Mouse (Mus musculus): ENCODE measurements around the gene Cisd3. TPM values are rescaled to one million over a fixed set of nuclear protein-coding genes. Genes with fewer than 3 reads are reported as not detected.

Cisd3 gene
- polyA plus RNA-seq, 1 experiment from 2014 or later: 20.8 TPM

- Histone ChIP-seq H3K27me3 (ENCODE audit: control insufficient read depth, insufficient read depth, low read length) (no peaks in the 10 kb centered on the region), H3K4me1 (ENCODE audit: control insufficient read depth, insufficient read depth, low read length) (peaks cover 38% of the 10 kb centered on the region), H3K4me2 (replicated peaks; ENCODE audit: low read depth, low read length) (no peak overlapping the region), H3K9ac (replicated peaks; ENCODE audit: low read depth, low read length) (no peak overlapping the region), H3K9me3 (ENCODE audit: control insufficient read depth, low read depth, low read length) (no peaks in the 10 kb centered on the region), H3K27ac (ENCODE audit: low read length) (no peak overlapping the region), H3K4me3 (ENCODE audit: low read depth, low read length) (no peak overlapping the region), H3K36me3 (ENCODE audit: control insufficient read depth, insufficient read depth, low read length) (peaks cover 43% of the 10 kb centered on the region)
- ATAC-seq (ENCODE audit: insufficient number of reproducible peaks, insufficient read depth, low FRiP score, low read depth): no peak
- 94% methylated on average over 13 of the region's 13 CpGs for WGBS
Measured at GRCm38 (mm10) chr11:97665431-97665830, 20.2 kb upstream of the Cisd3 start.

- no peaks in the 10 kb centered on the region for H3K9me3 ChIP-seq (ENCODE audit: control insufficient read depth, low read depth, low read length)
- 91% methylated on average over 7 of the region's 7 CpGs for WGBS
- H3K36me3 ChIP-seq (ENCODE audit: control insufficient read depth, insufficient read depth, low read length): peaks cover 49% of the 10 kb centered on the region
- H3K27ac ChIP-seq (ENCODE audit: low read length): no peak overlapping the region; the same call in 1 of the 2 replicates
- H3K4me3 ChIP-seq (ENCODE audit: low read depth, low read length): no peak overlapping the region
- no peaks in the 10 kb centered on the region for H3K27me3 ChIP-seq (ENCODE audit: control insufficient read depth, insufficient read depth, low read length)
- peaks cover 31% of the 10 kb centered on the region for H3K4me1 ChIP-seq (ENCODE audit: control insufficient read depth, insufficient read depth, low read length)
- H3K4me2 ChIP-seq (replicated peaks; ENCODE audit: low read depth, low read length): no peak overlapping the region
- ATAC-seq (ENCODE audit: insufficient number of reproducible peaks, insufficient read depth, low FRiP score, low read depth): no peak
- no peak overlapping the region for H3K9ac ChIP-seq (replicated peaks; ENCODE audit: low read depth, low read length)
Measured at GRCm38 (mm10) chr11:97666221-97666620, 19.4 kb upstream of the Cisd3 start.

GRCm38 (mm10) chr11:97666794-97667193 is 18.8 kb upstream of the Cisd3 start:
- Histone ChIP-seq H3K9ac (replicated peaks; ENCODE audit: low read depth, low read length) (no peak overlapping the region), H3K9me3 (ENCODE audit: control insufficient read depth, low read depth, low read length) (no peaks in the 10 kb centered on the region), H3K27ac (ENCODE audit: low read length) (no peak overlapping the region), H3K36me3 (ENCODE audit: control insufficient read depth, insufficient read depth, low read length) (peaks cover 53% of the 10 kb centered on the region), H3K27me3 (ENCODE audit: control insufficient read depth, insufficient read depth, low read length) (no peaks in the 10 kb centered on the region), H3K4me3 (ENCODE audit: low read depth, low read length) (no peak overlapping the region), H3K4me1 (ENCODE audit: control insufficient read depth, insufficient read depth, low read length) (peaks cover 25% of the 10 kb centered on the region), H3K4me2 (replicated peaks; ENCODE audit: low read depth, low read length) (no peak overlapping the region)
- ATAC-seq (ENCODE audit: insufficient number of reproducible peaks, insufficient read depth, low FRiP score, low read depth): no peak
- WGBS: 86% methylated on average over 15 of the region's 15 CpGs

- Histone ChIP-seq H3K4me1 (ENCODE audit: control insufficient read depth, insufficient read depth, low read length) (peaks cover 19% of the 10 kb centered on the region), H3K36me3 (ENCODE audit: control insufficient read depth, insufficient read depth, low read length) (peaks cover 65% of the 10 kb centered on the region)
- 85% methylated on average over 7 of the region's 7 CpGs for WGBS
Measured at GRCm38 (mm10) chr11:97668160-97668559, 17.5 kb upstream of the Cisd3 start.

GRCm38 (mm10) chr11:97669268-97669667 is 16.4 kb upstream of the Cisd3 start:
- peaks cover 76% of the 10 kb centered on the region for H3K36me3 ChIP-seq (ENCODE audit: control insufficient read depth, insufficient read depth, low read length)

More at GRCm38 (mm10) chr11:97668160-97668559, 17.5 kb upstream of the Cisd3 start:
- Histone ChIP-seq H3K9me3 (ENCODE audit: control insufficient read depth, low read depth, low read length) (no peaks in the 10 kb centered on the region), H3K4me3 (ENCODE audit: low read depth, low read length) (no peak overlapping the region), H3K9ac (replicated peaks; ENCODE audit: low read depth, low read length) (no peak overlapping the region), H3K4me2 (replicated peaks; ENCODE audit: low read depth, low read length) (no peak overlapping the region), H3K27ac (ENCODE audit: low read length) (no peak overlapping the region), H3K27me3 (ENCODE audit: control insufficient read depth, insufficient read depth, low read length) (no peaks in the 10 kb centered on the region)
- ATAC-seq (ENCODE audit: insufficient number of reproducible peaks, insufficient read depth, low FRiP score, low read depth): no peak

GRCm38 (mm10) chr11:97669829-97670228 is 15.8 kb upstream of the Cisd3 start:
- Histone ChIP-seq H3K9me3 (ENCODE audit: control insufficient read depth, low read depth, low read length) (no peaks in the 10 kb centered on the region), H3K27ac (ENCODE audit: low read length) (peak overlapping the region; percentile 33; the same call in 1 of the 2 replicates), H3K36me3 (ENCODE audit: control insufficient read depth, insufficient read depth, low read length) (peaks cover 81% of the 10 kb centered on the region), H3K4me3 (ENCODE audit: low read depth, low read length) (no peak overlapping the region), H3K4me1 (ENCODE audit: control insufficient read depth, insufficient read depth, low read length) (peaks cover 14% of the 10 kb centered on the region), H3K9ac (replicated peaks; ENCODE audit: low read depth, low read length) (no peak overlapping the region), H3K27me3 (ENCODE audit: control insufficient read depth, insufficient read depth, low read length) (no peaks in the 10 kb centered on the region), H3K4me2 (replicated peaks; ENCODE audit: low read depth, low read length) (no peak overlapping the region)
- WGBS: 17% methylated on average over 6 of the region's 6 CpGs
- ATAC-seq (ENCODE audit: insufficient number of reproducible peaks, insufficient read depth, low FRiP score, low read depth): no peak

More at GRCm38 (mm10) chr11:97669268-97669667, 16.4 kb upstream of the Cisd3 start:
- H3K9me3 ChIP-seq (ENCODE audit: control insufficient read depth, low read depth, low read length): no peaks in the 10 kb centered on the region
- 63% methylated on average over 14 of the region's 15 CpGs for WGBS
- no peaks in the 10 kb centered on the region for H3K27me3 ChIP-seq (ENCODE audit: control insufficient read depth, insufficient read depth, low read length)
- H3K4me1 ChIP-seq (ENCODE audit: control insufficient read depth, insufficient read depth, low read length): peaks cover 19% of the 10 kb centered on the region
- H3K9ac ChIP-seq (replicated peaks; ENCODE audit: low read depth, low read length): no peak overlapping the region; the same call in 1 of the 2 replicates
- H3K4me3 ChIP-seq (ENCODE audit: low read depth, low read length): no peak overlapping the region
- peak overlapping the region; percentile 33; the same call in 1 of the 2 replicates for H3K27ac ChIP-seq (ENCODE audit: low read length)
- H3K4me2 ChIP-seq (replicated peaks; ENCODE audit: low read depth, low read length): no peak overlapping the region
- no peak for ATAC-seq (ENCODE audit: insufficient number of reproducible peaks, insufficient read depth, low FRiP score, low read depth)

GRCm38 (mm10) chr11:97670234-97671176 is 15.1 kb upstream of the Cisd3 start:
- Histone ChIP-seq H3K4me2 (replicated peaks; ENCODE audit: low read depth, low read length) (no peak overlapping the region), H3K27me3 (ENCODE audit: control insufficient read depth, insufficient read depth, low read length) (no peaks in the 10 kb centered on the region), H3K4me3 (ENCODE audit: low read depth, low read length) (no peak overlapping the region), H3K36me3 (ENCODE audit: control insufficient read depth, insufficient read depth, low read length) (peaks cover 84% of the 10 kb centered on the region), H3K4me1 (ENCODE audit: control insufficient read depth, insufficient read depth, low read length) (peaks cover 11% of the 10 kb centered on the region), H3K27ac (ENCODE audit: low read length) (no peak overlapping the region), H3K9me3 (ENCODE audit: control insufficient read depth, low read depth, low read length) (no peaks in the 10 kb centered on the region), H3K9ac (replicated peaks; ENCODE audit: low read depth, low read length) (no peak overlapping the region)
- no peak for ATAC-seq (ENCODE audit: insufficient number of reproducible peaks, insufficient read depth, low FRiP score, low read depth)
- WGBS: 62% methylated on average over 13 of the region's 13 CpGs

GRCm38 (mm10) chr11:97671177-97671527 is 14.5 kb upstream of the Cisd3 start:
- Histone ChIP-seq H3K27ac (ENCODE audit: low read length) (no peak overlapping the region), H3K4me3 (ENCODE audit: low read depth, low read length) (no peak overlapping the region), H3K4me2 (replicated peaks; ENCODE audit: low read depth, low read length) (no peak overlapping the region), H3K4me1 (ENCODE audit: control insufficient read depth, insufficient read depth, low read length) (peaks cover 11% of the 10 kb centered on the region), H3K36me3 (ENCODE audit: control insufficient read depth, insufficient read depth, low read length) (peaks cover 84% of the 10 kb centered on the region), H3K27me3 (ENCODE audit: control insufficient read depth, insufficient read depth, low read length) (no peaks in the 10 kb centered on the region), H3K9me3 (ENCODE audit: control insufficient read depth, low read depth, low read length) (no peaks in the 10 kb centered on the region), H3K9ac (replicated peaks; ENCODE audit: low read depth, low read length) (no peak overlapping the region)
- WGBS: 45% methylated on average over 2 of the region's 2 CpGs
- no peak for ATAC-seq (ENCODE audit: insufficient number of reproducible peaks, insufficient read depth, low FRiP score, low read depth)
